Mouse (Mus musculus): ENCODE measurements around the gene Btnl9. TPM values are rescaled to one million over a fixed set of nuclear protein-coding genes. Genes with fewer than 3 reads are reported as not detected.

Btnl9 gene
- polyA plus RNA-seq, 1 experiment from 2014 or later, result not detected

GRCm38 (mm10) chr11:49170576-49170975 lies 16.4 kb downstream of the Btnl9 start:
- no peak overlapping the region for H3K4me3 ChIP-seq
- H3K9me3 ChIP-seq, result no peaks in the 10 kb centered on the region
- no peaks in the 10 kb centered on the region for H3K36me3 ChIP-seq
- no peak overlapping the region for H3K27ac ChIP-seq (replicated peaks)
- no peak overlapping the region for H3K4me2 ChIP-seq (replicated peaks)
- 93% methylated on average over 4 of the region's 4 CpGs for WGBS
- H3K9ac ChIP-seq (replicated peaks), result no peak overlapping the region
- H3K4me1 ChIP-seq, result peaks cover 8% of the 10 kb centered on the region; the same call in 1 of the 2 replicates
- no peak for ATAC-seq (replicated peaks)
- H3K27me3 ChIP-seq, result peaks cover 10% of the 10 kb centered on the region

- peaks cover 8% of the 10 kb centered on the region; the same call in 1 of the 2 replicates for H3K4me1 ChIP-seq
- H3K4me2 ChIP-seq (replicated peaks), result peak overlapping the region; percentile 61
- ATAC-seq (replicated peaks), result peak; percentile 51
- peak overlapping the region; percentile 42 for H3K4me3 ChIP-seq
- no peaks in the 10 kb centered on the region for H3K36me3 ChIP-seq
- 8% methylated on average over 50 of the region's 50 CpGs for WGBS
- H3K27me3 ChIP-seq, result peaks cover 10% of the 10 kb centered on the region
- no peaks in the 10 kb centered on the region for H3K9me3 ChIP-seq
- no peak overlapping the region for H3K27ac ChIP-seq (replicated peaks)
- peak overlapping the region; percentile 42 for H3K9ac ChIP-seq (replicated peaks)
Measured at GRCm38 (mm10) chr11:49168839-49169611, 17.9 kb downstream of the Btnl9 start.

DNA sequence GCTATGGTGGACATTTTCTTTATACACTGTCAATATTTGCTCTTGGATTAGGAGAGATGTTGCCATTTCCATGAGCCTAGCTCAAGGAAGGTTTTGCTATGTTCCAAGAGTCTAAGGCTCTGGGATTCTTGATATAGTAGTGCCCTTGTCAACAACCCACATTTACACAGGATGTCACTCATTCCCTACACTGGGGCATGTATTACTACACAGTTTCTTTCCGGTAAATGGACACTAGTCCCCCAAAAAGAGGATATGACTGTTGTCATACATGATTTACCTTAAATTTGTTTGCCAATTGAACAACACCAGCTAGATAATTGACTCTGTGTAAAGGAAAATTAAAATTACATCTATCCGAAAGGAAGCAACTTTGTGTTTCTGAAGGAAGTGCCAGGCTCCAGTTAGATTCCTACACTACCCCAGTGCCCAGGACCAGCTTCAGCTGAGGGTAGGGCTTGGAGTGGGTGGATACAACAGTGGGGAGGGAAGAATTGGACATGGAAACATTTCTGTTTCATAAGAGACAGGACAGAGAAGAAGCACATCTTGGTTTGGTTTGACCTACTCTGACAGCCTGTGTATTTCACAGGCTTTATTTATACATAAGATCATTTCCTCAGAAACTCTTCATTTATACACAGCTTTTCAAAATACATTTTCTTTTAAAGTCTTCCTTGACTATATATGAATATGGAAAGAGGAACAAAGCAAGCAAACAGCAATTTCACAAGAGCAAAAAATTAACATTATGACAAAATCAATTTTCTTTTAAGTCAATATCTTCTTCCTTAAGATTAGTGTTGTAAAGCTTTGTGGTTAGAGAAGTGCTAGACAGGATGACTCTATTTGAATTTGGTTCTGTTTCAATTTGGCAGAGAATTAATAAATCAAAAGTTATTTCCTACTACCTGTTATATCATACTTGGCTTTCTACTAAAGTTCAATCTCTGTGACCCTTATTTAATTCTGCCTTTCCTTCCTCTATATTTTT lies 29.8 kb downstream of the Btnl9 start:
- H3K36me3 ChIP-seq, result no peaks in the 10 kb centered on the region
- ATAC-seq (replicated peaks), result no peak
- no peak overlapping the region for H3K9ac ChIP-seq (replicated peaks)
- no peaks in the 10 kb centered on the region for H3K27me3 ChIP-seq
- no peaks in the 10 kb centered on the region for H3K4me1 ChIP-seq
- no peaks in the 10 kb centered on the region for H3K9me3 ChIP-seq
- H3K4me3 ChIP-seq, result no peak overlapping the region
- 95% methylated on average over 2 of the region's 2 CpGs for WGBS
- no peak overlapping the region for H3K27ac ChIP-seq (replicated peaks)
- H3K4me2 ChIP-seq (replicated peaks), result no peak overlapping the region

GRCm38 (mm10) chr11:49154077-49154476 lies 32.9 kb downstream of the Btnl9 start, which contains the start of gene Olfr1394:
Olfr1394 (plus strand) TSS chr11:49154377.
- Histone ChIP-seq H3K36me3 (no peaks in the 10 kb centered on the region), H3K27ac (replicated peaks) (no peak within 1 kb of the TSS), H3K9ac (replicated peaks) (no peak within 1 kb of the TSS), H3K4me3 (no peak within 1 kb of the TSS), H3K4me1 (no peaks in the 10 kb centered on the region), H3K4me2 (replicated peaks) (no peak within 1 kb of the TSS), H3K27me3 (no peaks in the 10 kb centered on the region), H3K9me3 (no peaks in the 10 kb centered on the region)
- WGBS, result 89% methylated on average over 1 of the region's 1 CpGs
- ATAC-seq (replicated peaks), result no peak

DNA sequence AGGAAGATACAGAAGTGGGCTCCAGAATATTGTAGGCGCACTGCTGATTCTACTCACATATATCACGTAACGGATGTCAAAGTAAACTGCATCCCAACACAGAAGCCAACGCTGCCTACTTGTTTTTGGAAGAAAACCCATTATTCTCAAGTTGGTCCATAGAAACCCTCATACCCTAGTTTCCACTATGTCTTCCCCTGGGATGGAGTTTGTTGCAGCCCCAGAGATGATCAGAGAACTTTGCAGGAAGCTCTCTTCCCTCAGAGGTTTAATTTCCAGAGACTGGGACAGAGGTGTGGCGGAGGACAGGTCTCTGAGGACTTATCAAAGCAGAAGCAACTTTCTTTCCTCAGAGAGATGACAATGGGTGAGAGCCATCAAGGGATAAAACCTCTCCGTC lies 45.0 kb downstream of the Btnl9 start, which contains the start of gene Olfr1395:
Gene Olfr1395 (plus strand): TSS at position 301 of the 400 bp plus-strand sequence.
- Histone ChIP-seq H3K27ac (replicated peaks) (no peak within 1 kb of the TSS), H3K9ac (replicated peaks) (no peak within 1 kb of the TSS), H3K36me3 (no peaks in the 10 kb centered on the region), H3K27me3 (no peaks in the 10 kb centered on the region), H3K4me2 (replicated peaks) (no peak within 1 kb of the TSS), H3K4me3 (no peak within 1 kb of the TSS), H3K4me1 (no peaks in the 10 kb centered on the region), H3K9me3 (no peaks in the 10 kb centered on the region)
- no peak for ATAC-seq (replicated peaks)
- WGBS, result 92% methylated on average over 6 of the region's 6 CpGs

DNA sequence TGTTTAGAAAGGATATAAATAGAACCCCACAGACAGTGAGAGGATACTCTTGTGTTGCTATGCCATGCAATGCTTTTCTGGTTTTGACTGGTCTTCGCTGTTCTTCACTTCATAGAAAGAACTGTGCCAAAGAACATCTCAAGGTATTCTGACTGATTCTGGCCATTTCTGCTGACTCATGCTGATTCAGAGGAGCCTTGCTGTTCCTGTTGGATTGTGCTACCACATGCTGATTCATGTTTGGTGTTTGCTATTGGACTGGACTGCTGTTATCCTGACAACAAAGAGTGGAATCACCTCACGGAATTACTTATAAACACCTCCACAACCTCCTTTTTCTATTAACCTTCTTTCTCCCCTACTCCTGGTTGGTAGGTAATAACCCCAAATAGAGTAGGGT lies 62.8 kb downstream of the Btnl9 start:
- Histone ChIP-seq H3K4me2 (replicated peaks) (no peak overlapping the region), H3K4me1 (no peaks in the 10 kb centered on the region), H3K9me3 (no peaks in the 10 kb centered on the region), H3K4me3 (no peak overlapping the region), H3K27me3 (no peaks in the 10 kb centered on the region), H3K27ac (replicated peaks) (no peak overlapping the region), H3K36me3 (no peaks in the 10 kb centered on the region), H3K9ac (replicated peaks) (no peak overlapping the region)
- ATAC-seq (replicated peaks), result no peak
- 88% methylated on average over 2 of the region's 2 CpGs for WGBS

DNA sequence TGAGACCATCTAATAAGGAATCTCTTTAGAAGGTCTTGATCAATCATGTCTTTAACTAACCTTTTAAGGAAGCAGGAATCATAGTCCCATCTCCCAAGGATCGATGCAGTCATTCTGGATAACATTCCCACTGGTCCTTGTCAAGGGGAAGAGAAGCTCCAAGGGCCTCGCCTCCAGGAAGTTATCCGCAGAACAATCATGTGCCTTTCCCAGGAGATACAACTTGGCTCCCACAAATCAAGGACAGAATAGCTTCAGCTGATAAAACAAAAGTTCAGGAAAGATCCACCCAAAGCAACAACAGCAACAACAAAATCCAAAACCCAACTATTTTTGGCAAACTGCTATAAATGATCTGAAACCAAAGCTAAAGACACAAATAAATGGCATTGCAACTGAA lies 67.3 kb downstream of the Btnl9 start:
- Histone ChIP-seq H3K4me2 (replicated peaks) (no peak overlapping the region), H3K36me3 (no peaks in the 10 kb centered on the region), H3K4me1 (no peaks in the 10 kb centered on the region), H3K27ac (replicated peaks) (no peak overlapping the region), H3K4me3 (no peak overlapping the region), H3K9ac (replicated peaks) (no peak overlapping the region), H3K27me3 (no peaks in the 10 kb centered on the region), H3K9me3 (no peaks in the 10 kb centered on the region)
- WGBS, result 83% methylated on average over 3 of the region's 3 CpGs
- no peak for ATAC-seq (replicated peaks)

Other genes with a start within 250 kb of the Btnl9 start
- 1.3 and 1.5 TPM in 2 replicates for gene Psme2b, start 241.0 kb downstream of the Btnl9 start, polyA plus RNA-seq (2015; fragmentation: Nextera tagmentation; extraction: Ambion mirVana)
- gene Olfr56, start 208.3 kb downstream of the Btnl9 start, polyA plus RNA-seq (2015; fragmentation: Nextera tagmentation; extraction: Ambion mirVana), result not detected in 2 replicates
- 0.34 and 0.55 TPM in 2 replicates for gene 9930111J21Rik1, start 207.8 kb downstream of the Btnl9 start, polyA plus RNA-seq (2015; fragmentation: Nextera tagmentation; extraction: Ambion mirVana)
- gene Gm12185, start 194.9 kb downstream of the Btnl9 start, polyA plus RNA-seq (2015; fragmentation: Nextera tagmentation; extraction: Ambion mirVana), result not detected in 2 replicates
- not detected in 2 replicates for gene Tgtp1, start 193.0 kb downstream of the Btnl9 start, polyA plus RNA-seq (2015; fragmentation: Nextera tagmentation; extraction: Ambion mirVana)
- gene 9930111J21Rik2, start 135.9 kb downstream of the Btnl9 start, polyA plus RNA-seq (2015; fragmentation: Nextera tagmentation; extraction: Ambion mirVana), result 0.24 and 0.28 TPM in 2 replicates
- gene Tgtp2, start 123.0 kb downstream of the Btnl9 start, polyA plus RNA-seq (2015; fragmentation: Nextera tagmentation; extraction: Ambion mirVana), result not detected in 2 replicates
- gene Ifi47, start 110.6 kb downstream of the Btnl9 start, polyA plus RNA-seq (2015; fragmentation: Nextera tagmentation; extraction: Ambion mirVana), result 0.38 and 0.54 TPM in 2 replicates
- not detected in 2 replicates for gene Olfr1396, start 72.3 kb downstream of the Btnl9 start, polyA plus RNA-seq (2015; fragmentation: Nextera tagmentation; extraction: Ambion mirVana)
- not detected in 2 replicates for gene Olfr1395, start 44.9 kb downstream of the Btnl9 start, polyA plus RNA-seq (2015; fragmentation: Nextera tagmentation; extraction: Ambion mirVana)
- not detected in 2 replicates for gene Olfr1394, start 32.8 kb downstream of the Btnl9 start, polyA plus RNA-seq (2015; fragmentation: Nextera tagmentation; extraction: Ambion mirVana)
- 54.7 and 55.1 TPM in 2 replicates for gene Zfp62, start 16.1 kb upstream of the Btnl9 start, polyA plus RNA-seq (2015; fragmentation: Nextera tagmentation; extraction: Ambion mirVana)
- gene Mgat1, start 57.0 kb upstream of the Btnl9 start, polyA plus RNA-seq (2015; fragmentation: Nextera tagmentation; extraction: Ambion mirVana), result 30.2 and 30.3 TPM in 2 replicates
- gene Olfr1393, start 91.1 kb upstream of the Btnl9 start, polyA plus RNA-seq (2015; fragmentation: Nextera tagmentation; extraction: Ambion mirVana), result not detected in 2 replicates
- gene Olfr1392, start 98.1 kb upstream of the Btnl9 start, polyA plus RNA-seq (2015; fragmentation: Nextera tagmentation; extraction: Ambion mirVana), result not detected in 2 replicates
- not detected in 2 replicates for gene Olfr10, start 117.6 kb upstream of the Btnl9 start, polyA plus RNA-seq (2015; fragmentation: Nextera tagmentation; extraction: Ambion mirVana)
- not detected in 2 replicates for gene Olfr1391, start 135.6 kb upstream of the Btnl9 start, polyA plus RNA-seq (2015; fragmentation: Nextera tagmentation; extraction: Ambion mirVana)
- not detected in 2 replicates for gene Olfr1390, start 148.0 kb upstream of the Btnl9 start, polyA plus RNA-seq (2015; fragmentation: Nextera tagmentation; extraction: Ambion mirVana)
- gene Olfr1389, start 235.9 kb upstream of the Btnl9 start, polyA plus RNA-seq (2015; fragmentation: Nextera tagmentation; extraction: Ambion mirVana), result not detected in 2 replicates
- gene Olfr1388, start 249.5 kb upstream of the Btnl9 start, polyA plus RNA-seq (2015; fragmentation: Nextera tagmentation; extraction: Ambion mirVana), result 0.05 and 0.13 TPM in 2 replicates

Data from forebrain, embryonic 15.5 days (tissue).